Mouse (Mus musculus): ENCODE results near the gene Fundc1. TPM values are rescaled to one million over a fixed set of nuclear protein-coding genes. Genes with fewer than 3 reads are reported as not detected.
"Not testable (repeated sequence)": the region's sequence is repeated elsewhere in the genome, so short reads cannot be mapped to it uniquely, and the experiment has no call there.

The Fundc1 gene
- polyA plus RNA-seq, 1 experiment from 2014 or later, result 50.5 TPM

GRCm38 (mm10) chrX:17571271-17571620 lies 879 bp downstream of the Fundc1 start:
- DNase-seq (ENCODE audit: low spot score) (no peak), ATAC-seq (no peak)
- peak overlapping the region; percentile 92 for H3K27ac ChIP-seq (ENCODE audit: low read length)
- no peaks in the 10 kb centered on the region for H3K27me3 ChIP-seq (replicated peaks; ENCODE audit: insufficient read depth, low read length)
- no peak overlapping the region; the same call in 1 of the 2 replicates for H3K9ac ChIP-seq (replicated peaks; ENCODE audit: low read depth)
- no peaks in the 10 kb centered on the region for H3K36me3 ChIP-seq (ENCODE audit: insufficient read depth, low read length)
- no peaks in the 10 kb centered on the region for H3K4me1 ChIP-seq (ENCODE audit: insufficient read depth, low read depth, low read length)
- WGBS, result 30% methylated on average over 10 of the region's 10 CpGs
- peak overlapping the region; percentile 53 for H3K4me2 ChIP-seq (replicated peaks; ENCODE audit: low read depth, low read length)
- H3K4me3 ChIP-seq (ENCODE audit: low read depth, low read length), result peak overlapping the region; percentile 55; the same call in 1 of the 2 replicates
- TF ChIP-seq CTCF (IDR thresholded peaks at IDR 0.05) (no peak), EP300 (IDR thresholded peaks at IDR 0.05) (no peak)
- H3K9me3 ChIP-seq (ENCODE audit: low read length), result no peaks in the 10 kb centered on the region

GRCm38 (mm10) chrX:17568670-17569069 lies 3.5 kb downstream of the Fundc1 start:
- TF ChIP-seq EP300 (IDR thresholded peaks at IDR 0.05) (no peak), CTCF (IDR thresholded peaks at IDR 0.05) (no peak)
- Histone ChIP-seq H3K4me2 (replicated peaks; ENCODE audit: low read depth, low read length) (no peak overlapping the region), H3K36me3 (ENCODE audit: insufficient read depth, low read length) (no peaks in the 10 kb centered on the region), H3K27ac (ENCODE audit: low read length) (no peak overlapping the region), H3K4me3 (ENCODE audit: low read depth, low read length) (no peak overlapping the region), H3K9me3 (ENCODE audit: low read length) (no peaks in the 10 kb centered on the region), H3K9ac (replicated peaks; ENCODE audit: low read depth) (no peak overlapping the region), H3K27me3 (replicated peaks; ENCODE audit: insufficient read depth, low read length) (no peaks in the 10 kb centered on the region), H3K4me1 (ENCODE audit: insufficient read depth, low read depth, low read length) (no peaks in the 10 kb centered on the region)
- WGBS, result 87% methylated on average over 2 of the region's 2 CpGs
- ATAC-seq, result no peak
- DNase-seq (ENCODE audit: low spot score), result no peak

DNA sequence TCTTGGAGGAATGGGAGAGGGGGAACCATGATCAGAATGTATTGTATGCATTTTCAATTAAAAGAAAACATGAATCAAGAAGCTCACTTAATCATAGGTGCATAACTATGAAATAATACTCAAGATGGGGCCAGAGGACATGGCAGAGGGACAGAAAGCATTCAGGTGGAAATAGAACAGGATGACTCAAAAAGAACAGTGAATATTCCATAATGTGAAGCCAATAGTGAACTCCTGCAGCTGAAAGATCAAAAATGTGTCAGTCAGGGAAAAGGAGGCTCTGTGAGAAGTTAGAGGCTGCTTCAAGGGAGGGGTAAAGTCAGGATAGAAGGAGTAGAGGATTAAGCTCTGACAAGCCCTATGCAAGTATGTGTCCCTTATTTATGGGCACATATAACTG lies 6.4 kb downstream of the Fundc1 start:
- no peak for DNase-seq (ENCODE audit: low spot score)
- H3K4me2 ChIP-seq (replicated peaks; ENCODE audit: low read depth, low read length), result no peak overlapping the region
- no peak overlapping the region for H3K27ac ChIP-seq (ENCODE audit: low read length)
- no peak overlapping the region for H3K4me3 ChIP-seq (ENCODE audit: low read depth, low read length)
- ATAC-seq, result no peak
- TF ChIP-seq EP300 (IDR thresholded peaks at IDR 0.05) (no peak), CTCF (IDR thresholded peaks at IDR 0.05) (no peak)
- no peak overlapping the region for H3K9ac ChIP-seq (replicated peaks; ENCODE audit: low read depth)
- no peaks in the 10 kb centered on the region for H3K27me3 ChIP-seq (replicated peaks; ENCODE audit: insufficient read depth, low read length)
- H3K36me3 ChIP-seq (ENCODE audit: insufficient read depth, low read length), result no peaks in the 10 kb centered on the region
- no peaks in the 10 kb centered on the region for H3K4me1 ChIP-seq (ENCODE audit: insufficient read depth, low read depth, low read length)
- H3K9me3 ChIP-seq (ENCODE audit: low read length), result no peaks in the 10 kb centered on the region

DNA sequence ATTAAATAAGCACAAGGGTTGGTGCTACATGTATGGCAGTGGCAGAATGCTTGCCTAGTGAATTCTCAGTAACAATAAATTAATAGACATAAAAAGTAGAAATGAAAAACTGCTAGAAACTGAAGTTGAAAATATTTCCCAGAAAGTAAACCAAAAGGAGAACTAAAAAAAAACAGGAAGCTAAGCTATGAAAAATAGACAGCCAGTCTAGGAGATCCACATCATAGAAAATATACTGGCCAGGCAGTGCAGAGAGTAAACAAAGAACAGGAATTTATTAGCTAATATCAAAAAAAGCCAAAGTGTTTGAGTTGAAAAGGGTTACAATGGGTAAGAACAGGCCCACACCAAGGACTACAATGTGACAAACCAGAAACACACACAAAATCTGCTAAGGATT lies 7.4 kb downstream of the Fundc1 start:
- no peak overlapping the region for H3K9ac ChIP-seq (replicated peaks; ENCODE audit: low read depth)
- H3K36me3 ChIP-seq (ENCODE audit: insufficient read depth, low read length), result no peaks in the 10 kb centered on the region

GRCm38 (mm10) chrX:17558746-17559145 lies 13.4 kb downstream of the Fundc1 start:
- H3K4me2 ChIP-seq (replicated peaks; ENCODE audit: low read depth, low read length), result no peak overlapping the region
- no peaks in the 10 kb centered on the region for H3K36me3 ChIP-seq (ENCODE audit: insufficient read depth, low read length)
- no peaks in the 10 kb centered on the region for H3K4me1 ChIP-seq (ENCODE audit: insufficient read depth, low read depth, low read length)
- H3K27me3 ChIP-seq (replicated peaks; ENCODE audit: insufficient read depth, low read length), result no peaks in the 10 kb centered on the region
- no peak for TF ChIP-seq EP300 (IDR thresholded peaks at IDR 0.05)
- TF ChIP-seq CTCF (IDR thresholded peaks at IDR 0.05), result no peak
- no peak for DNase-seq (ENCODE audit: low spot score)
- H3K27ac ChIP-seq (ENCODE audit: low read length), result no peak overlapping the region
- no peak overlapping the region for H3K4me3 ChIP-seq (ENCODE audit: low read depth, low read length)
- H3K9ac ChIP-seq (replicated peaks; ENCODE audit: low read depth), result no peak overlapping the region
- 53% methylated on average over 4 of the region's 4 CpGs for WGBS
- no peak for ATAC-seq
- no peaks in the 10 kb centered on the region for H3K9me3 ChIP-seq (ENCODE audit: low read length)

More for the DNA sequence above, 7.4 kb downstream of the Fundc1 start:
- DNase-seq (ENCODE audit: low spot score) (no peak), ATAC-seq (no peak)
- Histone ChIP-seq H3K4me2 (replicated peaks; ENCODE audit: low read depth, low read length) (no peak overlapping the region), H3K4me3 (ENCODE audit: low read depth, low read length) (no peak overlapping the region), H3K9me3 (ENCODE audit: low read length) (no peaks in the 10 kb centered on the region), H3K4me1 (ENCODE audit: insufficient read depth, low read depth, low read length) (no peaks in the 10 kb centered on the region), H3K27ac (ENCODE audit: low read length) (no peak overlapping the region), H3K27me3 (replicated peaks; ENCODE audit: insufficient read depth, low read length) (no peaks in the 10 kb centered on the region)
- no peak for TF ChIP-seq CTCF (IDR thresholded peaks at IDR 0.05)
- TF ChIP-seq EP300 (IDR thresholded peaks at IDR 0.05), result no peak

DNA sequence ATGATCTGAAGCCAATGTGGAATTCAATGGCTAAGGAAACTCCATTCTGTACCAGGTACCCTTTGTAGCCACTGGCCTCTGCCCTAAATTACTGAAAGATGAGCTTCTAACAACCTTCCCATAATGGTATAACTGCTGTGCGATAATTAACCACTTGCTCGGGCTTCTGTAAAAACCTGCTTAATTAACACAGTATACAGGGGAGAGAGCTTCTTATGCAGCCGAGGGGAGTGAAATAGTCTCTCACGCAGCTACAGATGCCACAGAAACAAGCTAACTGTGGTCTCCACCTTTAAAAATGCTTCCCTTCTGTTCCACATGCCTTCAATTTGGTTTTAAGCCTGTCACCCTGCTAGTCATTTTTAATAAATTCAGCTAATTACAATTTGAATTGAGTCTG lies 17.6 kb downstream of the Fundc1 start:
- Histone ChIP-seq H3K9ac (replicated peaks; ENCODE audit: low read depth) (no peak overlapping the region), H3K4me1 (ENCODE audit: insufficient read depth, low read depth, low read length) (no peaks in the 10 kb centered on the region), H3K4me3 (ENCODE audit: low read depth, low read length) (no peak overlapping the region), H3K4me2 (replicated peaks; ENCODE audit: low read depth, low read length) (no peak overlapping the region), H3K36me3 (ENCODE audit: insufficient read depth, low read length) (no peaks in the 10 kb centered on the region), H3K27me3 (replicated peaks; ENCODE audit: insufficient read depth, low read length) (no peaks in the 10 kb centered on the region), H3K9me3 (ENCODE audit: low read length) (no peaks in the 10 kb centered on the region), H3K27ac (ENCODE audit: low read length) (no peak overlapping the region)
- ATAC-seq, result no peak
- WGBS, result 92% methylated on average over 4 of the region's 4 CpGs
- DNase-seq (ENCODE audit: low spot score), result no peak
- TF ChIP-seq CTCF (IDR thresholded peaks at IDR 0.05) (no peak), EP300 (IDR thresholded peaks at IDR 0.05) (no peak)

DNA sequence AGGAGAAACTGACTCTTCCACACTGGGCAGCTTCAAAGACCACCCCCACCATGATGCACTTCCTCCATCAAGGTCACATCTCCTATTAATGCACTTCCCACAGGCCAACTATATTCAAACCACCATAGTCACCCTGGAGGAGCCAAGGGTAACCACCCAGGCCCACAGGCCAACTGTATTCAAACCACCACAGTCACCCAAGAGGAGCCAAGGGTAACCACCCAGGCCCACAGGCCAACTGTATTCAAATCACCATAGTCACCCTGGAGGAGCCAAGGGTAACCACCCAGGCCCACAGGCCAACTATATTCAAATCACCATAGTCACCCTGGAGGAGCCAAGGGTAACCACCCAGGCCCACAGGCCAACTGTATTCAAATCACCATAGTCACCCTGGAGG lies 20.5 kb downstream of the Fundc1 start:
- not testable (repeated sequence) for H3K4me3 ChIP-seq (ENCODE audit: low read depth, low read length); H3K27ac ChIP-seq (ENCODE audit: low read length); H3K36me3 ChIP-seq (ENCODE audit: insufficient read depth, low read length); H3K27me3 ChIP-seq (replicated peaks; ENCODE audit: insufficient read depth, low read length); H3K9me3 ChIP-seq (ENCODE audit: low read length); H3K9ac ChIP-seq (replicated peaks; ENCODE audit: low read depth); H3K4me2 ChIP-seq (replicated peaks; ENCODE audit: low read depth, low read length); DNase-seq (ENCODE audit: low spot score); H3K4me1 ChIP-seq (ENCODE audit: insufficient read depth, low read depth, low read length); ATAC-seq

All from lung, postnatal 0 days (tissue).